Mouse (Mus musculus): ENCODE data around the gene Zbtb32. TPM values are rescaled to one million over a fixed set of nuclear protein-coding genes. Genes with fewer than 3 reads are reported as not detected.
A peak's percentile ranks its signal among the peaks of the same experiment; 100 is the strongest.

Gene Zbtb32
- polyA plus RNA-seq, 1 experiment = 180 TPM

- peak within 1 kb of the TSS; percentile 92 for H3K4me3 ChIP-seq (ENCODE audit: control insufficient read depth, low read depth, low read length)
- H3K27ac ChIP-seq (ENCODE audit: control insufficient read depth, insufficient read depth, low read depth, low read length) = no peak within 1 kb of the TSS; the same call in 1 of the 2 replicates
- H3K4me1 ChIP-seq (ENCODE audit: control insufficient read depth, insufficient read depth, low read length) = peaks cover 5% of the 10 kb centered on the region
- no peak for TF ChIP-seq CTCF (IDR thresholded peaks at IDR 0.05; ENCODE audit: control insufficient read depth, insufficient read depth, insufficient replicate concordance, low read depth, low read length)
- no peak for TF ChIP-seq POLR2A (IDR thresholded peaks at IDR 0.05; ENCODE audit: control insufficient read depth, low read depth, low read length)
- H3K27me3 ChIP-seq (ENCODE audit: control insufficient read depth, insufficient read depth, low read length) = no peaks in the 10 kb centered on the region
- peaks cover 3% of the 10 kb centered on the region for H3K36me3 ChIP-seq (ENCODE audit: control insufficient read depth, insufficient read depth, low read length)
These were observed 33.6 kb downstream of the Zbtb32 start, which contains the start of gene Igflr1 for GRCm38 (mm10) chr7:30564970-30565571. TSS of gene Igflr1 (plus strand) at chr7:30565427.

GRCm38 (mm10) chr7:30563906-30564280, 34.8 kb downstream of the Zbtb32 start:
- Histone ChIP-seq H3K4me3 (ENCODE audit: control insufficient read depth, low read depth, low read length) (peak overlapping the region; percentile 92), H3K27ac (ENCODE audit: control insufficient read depth, insufficient read depth, low read depth, low read length) (peak overlapping the region; percentile 95; the same call in 1 of the 2 replicates), H3K4me1 (ENCODE audit: control insufficient read depth, insufficient read depth, low read length) (peaks cover 7% of the 10 kb centered on the region), H3K27me3 (ENCODE audit: control insufficient read depth, insufficient read depth, low read length) (no peaks in the 10 kb centered on the region), H3K36me3 (ENCODE audit: control insufficient read depth, insufficient read depth, low read length) (peaks cover 2% of the 10 kb centered on the region; the same call in 1 of the 2 replicates)
- TF ChIP-seq CTCF (IDR thresholded peaks at IDR 0.05; ENCODE audit: control insufficient read depth, insufficient read depth, insufficient replicate concordance, low read depth, low read length) = no peak
- no peak for TF ChIP-seq POLR2A (IDR thresholded peaks at IDR 0.05; ENCODE audit: control insufficient read depth, low read depth, low read length)

GRCm38 (mm10) chr7:30563117-30563905, 35.4 kb downstream of the Zbtb32 start, which contains the start of the genes U2af1l4, Gm49396 and Psenen:
TSS of gene U2af1l4 (plus strand) at chr7:30563301.
TSS of gene Gm49396 (plus strand) at chr7:30563344.
TSS of gene Psenen (minus strand) at chr7:30563627.
- peak within 1 kb of the TSS; percentile 95 for H3K27ac ChIP-seq (ENCODE audit: control insufficient read depth, insufficient read depth, low read depth, low read length)
- peaks cover 8% of the 10 kb centered on the region for H3K4me1 ChIP-seq (ENCODE audit: control insufficient read depth, insufficient read depth, low read length)
- no peaks in the 10 kb centered on the region for H3K36me3 ChIP-seq (ENCODE audit: control insufficient read depth, insufficient read depth, low read length)
- no peaks in the 10 kb centered on the region for H3K27me3 ChIP-seq (ENCODE audit: control insufficient read depth, insufficient read depth, low read length)
- TF ChIP-seq CTCF (IDR thresholded peaks at IDR 0.05; ENCODE audit: control insufficient read depth, insufficient read depth, insufficient replicate concordance, low read depth, low read length) (no peak), POLR2A (IDR thresholded peaks at IDR 0.05; ENCODE audit: control insufficient read depth, low read depth, low read length) (peak; percentile 49; the same call in 1 of the 2 replicates)
- H3K4me3 ChIP-seq (ENCODE audit: control insufficient read depth, low read depth, low read length) = peak within 1 kb of the TSS; percentile 92

- TF ChIP-seq CTCF (IDR thresholded peaks at IDR 0.05; ENCODE audit: control insufficient read depth, insufficient read depth, insufficient replicate concordance, low read depth, low read length) = no peak
- no peak for TF ChIP-seq POLR2A (IDR thresholded peaks at IDR 0.05; ENCODE audit: control insufficient read depth, low read depth, low read length)
- H3K27ac ChIP-seq (ENCODE audit: control insufficient read depth, insufficient read depth, low read depth, low read length) = peak overlapping the region; percentile 76
- peaks cover 13% of the 10 kb centered on the region for H3K4me1 ChIP-seq (ENCODE audit: control insufficient read depth, insufficient read depth, low read length)
- H3K27me3 ChIP-seq (ENCODE audit: control insufficient read depth, insufficient read depth, low read length) = no peaks in the 10 kb centered on the region
- no peaks in the 10 kb centered on the region for H3K36me3 ChIP-seq (ENCODE audit: control insufficient read depth, insufficient read depth, low read length)
- H3K4me3 ChIP-seq (ENCODE audit: control insufficient read depth, low read depth, low read length) = peak overlapping the region; percentile 92
These were observed 36.1 kb downstream of the Zbtb32 start for GRCm38 (mm10) chr7:30562526-30563116.

GRCm38 (mm10) chr7:30560296-30560695, 38.4 kb downstream of the Zbtb32 start:
- Histone ChIP-seq H3K27ac (ENCODE audit: control insufficient read depth, insufficient read depth, low read depth, low read length) (no peak overlapping the region), H3K4me3 (ENCODE audit: control insufficient read depth, low read depth, low read length) (no peak overlapping the region), H3K4me1 (ENCODE audit: control insufficient read depth, insufficient read depth, low read length) (peaks cover 16% of the 10 kb centered on the region), H3K27me3 (ENCODE audit: control insufficient read depth, insufficient read depth, low read length) (no peaks in the 10 kb centered on the region), H3K36me3 (ENCODE audit: control insufficient read depth, insufficient read depth, low read length) (no peaks in the 10 kb centered on the region; the same call in 1 of the 2 replicates)
- TF ChIP-seq POLR2A (IDR thresholded peaks at IDR 0.05; ENCODE audit: control insufficient read depth, low read depth, low read length) = no peak
- TF ChIP-seq CTCF (IDR thresholded peaks at IDR 0.05; ENCODE audit: control insufficient read depth, insufficient read depth, insufficient replicate concordance, low read depth, low read length) = no peak

- H3K36me3 ChIP-seq (ENCODE audit: control insufficient read depth, insufficient read depth, low read length) = no peaks in the 10 kb centered on the region; the same call in 1 of the 2 replicates
- peaks cover 19% of the 10 kb centered on the region for H3K4me1 ChIP-seq (ENCODE audit: control insufficient read depth, insufficient read depth, low read length)
- no peaks in the 10 kb centered on the region for H3K27me3 ChIP-seq (ENCODE audit: control insufficient read depth, insufficient read depth, low read length)
- H3K4me3 ChIP-seq (ENCODE audit: control insufficient read depth, low read depth, low read length) = peak within 1 kb of the TSS; percentile 94
- H3K27ac ChIP-seq (ENCODE audit: control insufficient read depth, insufficient read depth, low read depth, low read length) = peak within 1 kb of the TSS; percentile 79
- peak; percentile 61; the same call in 1 of the 2 replicates for TF ChIP-seq POLR2A (IDR thresholded peaks at IDR 0.05; ENCODE audit: control insufficient read depth, low read depth, low read length)
- no peak for TF ChIP-seq CTCF (IDR thresholded peaks at IDR 0.05; ENCODE audit: control insufficient read depth, insufficient read depth, insufficient replicate concordance, low read depth, low read length)
These were observed 39.2 kb downstream of the Zbtb32 start, which contains the start of gene Lin37 for GRCm38 (mm10) chr7:30559443-30559954. TSS of gene Lin37 (minus strand) at chr7:30559838.
